Mouse (Mus musculus) v-Abl transformed pro-B cells (cell line): ENCODE data around the gene Dnajc25.

Experiments
- in situ Hi-C, 2 experiments: fragments of 400-800 bp; cut with MboI; formaldehyde crosslinking; loops; one replicate each; pipeline ENCODE4 v1.15.1; 2025; ENCODE audit not compliant: unreplicated experiment in 2 of 2

Dnajc25 gene

GRCm38 (mm10) chr4:58994762-58995161 is at the start of gene Dnajc25:
Gene Dnajc25 (plus strand): TSS chr4:58995062.
- in situ Hi-C loops, result loop anchor here (10.0 to 25.0 kb wide), 7 partner anchors 432 to 1082 kb away; partner anchors contain the start of genes D630039A03Rik (in 1 of the 2) and Lpar1 (in 1 of the 2)

- in situ Hi-C loops, result no loop called here
These were observed 46.5 kb upstream of the Dnajc25 start for GRCm38 (mm10) chr4:58948391-58948790.

- in situ Hi-C loops, result no loop called here
These were observed 42.2 kb upstream of the Dnajc25 start for GRCm38 (mm10) chr4:58952630-58953029.

GRCm38 (mm10) chr4:58961719-58962118 is 33.1 kb upstream of the Dnajc25 start:
- in situ Hi-C loops, result no loop called here

- in situ Hi-C loops, result no loop called here
These were observed 31.6 kb upstream of the Dnajc25 start for GRCm38 (mm10) chr4:58963271-58963670.

GRCm38 (mm10) chr4:58965136-58965535 is 29.7 kb upstream of the Dnajc25 start:
- in situ Hi-C loops, result no loop called here

- in situ Hi-C loops, result no loop called here
These were observed 24.2 kb upstream of the Dnajc25 start for GRCm38 (mm10) chr4:58970678-58971077.

GRCm38 (mm10) chr4:58975711-58976110 is 19.2 kb upstream of the Dnajc25 start:
- in situ Hi-C loops, result loop anchor here (25.0 kb wide), 5 partner anchors 413 to 1063 kb away; partner anchors contain the start of genes D630039A03Rik (in 1 of the 2) and Lpar1 (in 1 of the 2)

- in situ Hi-C loops, result loop anchor here (10.0 to 25.0 kb wide), 6 partner anchors 53 to 1069 kb away; partner anchors contain the start of genes D630039A03Rik (in 1 of the 2), Gng10 (in 1 of the 2) and Lpar1 (in 1 of the 2)
These were observed 13.4 kb upstream of the Dnajc25 start for GRCm38 (mm10) chr4:58981421-58981820.

GRCm38 (mm10) chr4:58982806-58983205 is 12.1 kb upstream of the Dnajc25 start:
- in situ Hi-C loops, result loop anchor here (10.0 to 25.0 kb wide), 6 partner anchors 52 to 1071 kb away; partner anchors contain the start of genes D630039A03Rik (in 1 of the 2), Gng10 (in 1 of the 2) and Lpar1 (in 1 of the 2)

GRCm38 (mm10) chr4:58985157-58985648 is 9.7 kb upstream of the Dnajc25 start:
- in situ Hi-C loops, result loop anchor here (5.0 to 25.0 kb wide), 8 partner anchors 48 to 1073 kb away; partner anchors contain the start of genes D630039A03Rik (in 1 of the 2), Ecpas (in 1 of the 2), Gng10 (in 1 of the 2) and Lpar1 (in 1 of the 2)

- in situ Hi-C loops, result loop anchor here (5.0 to 25.0 kb wide), 8 partner anchors 48 to 1074 kb away; partner anchors contain the start of genes D630039A03Rik (in 1 of the 2), Ecpas (in 1 of the 2), Gng10 (in 1 of the 2) and Lpar1 (in 1 of the 2)
These were observed 8.2 kb upstream of the Dnajc25 start, which contains the start of gene Ptgr1 for GRCm38 (mm10) chr4:58986540-58987190. Gene Ptgr1 (minus strand): TSS chr4:58987119.

GRCm38 (mm10) chr4:58989303-58989898 is 5.5 kb upstream of the Dnajc25 start:
- in situ Hi-C loops, result loop anchor here (5.0 to 25.0 kb wide), 8 partner anchors 45 to 1077 kb away; partner anchors contain the start of genes D630039A03Rik (in 1 of the 2), Ecpas (in 1 of the 2), Gng10 (in 1 of the 2) and Lpar1 (in 1 of the 2)

- in situ Hi-C loops, result loop anchor here (10.0 to 25.0 kb wide), 7 partner anchors 429 to 1079 kb away; partner anchors contain the start of genes D630039A03Rik (in 1 of the 2) and Lpar1 (in 1 of the 2)
These were observed 4.0 kb upstream of the Dnajc25 start for GRCm38 (mm10) chr4:58990609-58991434.

- in situ Hi-C loops, result loop anchor here (10.0 to 25.0 kb wide), 7 partner anchors 430 to 1080 kb away; partner anchors contain the start of genes D630039A03Rik (in 1 of the 2) and Lpar1 (in 1 of the 2)
These were observed 2.7 kb upstream of the Dnajc25 start for GRCm38 (mm10) chr4:58992195-58992594.

- in situ Hi-C loops, result loop anchor here (10.0 to 25.0 kb wide), 7 partner anchors 433 to 1083 kb away; partner anchors contain the start of genes D630039A03Rik (in 1 of the 2) and Lpar1 (in 1 of the 2)
These were observed 410 bp downstream of the Dnajc25 start for GRCm38 (mm10) chr4:58995251-58995693.

GRCm38 (mm10) chr4:58997081-58997480 is 2.2 kb downstream of the Dnajc25 start:
- in situ Hi-C loops, result loop anchor here (10.0 to 25.0 kb wide), 7 partner anchors 435 to 1085 kb away; partner anchors contain the start of genes D630039A03Rik (in 1 of the 2) and Lpar1 (in 1 of the 2)

GRCm38 (mm10) chr4:58998688-58999087 is 3.8 kb downstream of the Dnajc25 start:
- in situ Hi-C loops, result loop anchor here (10.0 to 25.0 kb wide), 7 partner anchors 436 to 1086 kb away; partner anchors contain the start of genes D630039A03Rik (in 1 of the 2) and Lpar1 (in 1 of the 2)

- in situ Hi-C loops, result loop anchor here (5.0 to 25.0 kb wide), 11 partner anchors 38 to 1087 kb away; partner anchors contain the start of genes Gng10 (in 2 of the 2), D630039A03Rik (in 1 of the 2), Lpar1 (in 1 of the 2) and Ugcg (in 1 of the 2)
These were observed 4.8 kb downstream of the Dnajc25 start for GRCm38 (mm10) chr4:58999686-59000085.
